Mouse (Mus musculus) gastrocnemius, postnatal 10 days (tissue): ENCODE measurements at regions not wholly inside any gene's neighbourhood (a gene's known extent, or its start where the extent isn't known, plus 50 kb on each side); places are given as distances from the start of the nearest gene placed in this dataset.

Experiments used
- DNase-seq: peaks from one replicate; pipeline ENCODE4 v3.0.0; 2021; ENCODE audit warnings: mixed read lengths

- DNase-seq = no peak
These were observed 125.5 kb upstream of the Sall1 start for GRCm38 (mm10) chr8:89169484-89169883.

GRCm38 (mm10) chr8:89167026-89167425 is 123.1 kb upstream of the Sall1 start:
- DNase-seq = no peak

- DNase-seq = no peak
These were observed 112.9 kb upstream of the Sall1 start for GRCm38 (mm10) chr8:89156909-89157308.

- DNase-seq = no peak
These were observed 109.6 kb upstream of the Sall1 start for GRCm38 (mm10) chr8:89153605-89154004.

GRCm38 (mm10) chr8:89152867-89153595 is 109.1 kb upstream of the Sall1 start:
- no peak for DNase-seq

GRCm38 (mm10) chr8:89152331-89152730 is 108.4 kb upstream of the Sall1 start:
- DNase-seq = no peak

- DNase-seq = no peak
These were observed 107.0 kb upstream of the Sall1 start for GRCm38 (mm10) chr8:89150952-89151351.

GRCm38 (mm10) chr8:89141529-89142235 is 97.7 kb upstream of the Sall1 start:
- no peak for DNase-seq

- no peak for DNase-seq
These were observed 95.9 kb upstream of the Sall1 start for GRCm38 (mm10) chr8:89139876-89140275.

- no peak for DNase-seq
These were observed 94.6 kb upstream of the Sall1 start for GRCm38 (mm10) chr8:89138416-89139125.

- DNase-seq = no peak
These were observed 90.9 kb upstream of the Sall1 start for GRCm38 (mm10) chr8:89134581-89135484.

GRCm38 (mm10) chr8:89134058-89134457 is 90.1 kb upstream of the Sall1 start:
- DNase-seq = no peak

- no peak for DNase-seq
These were observed 77.1 kb upstream of the Sall1 start for GRCm38 (mm10) chr8:89121051-89121450.

- DNase-seq = no peak
These were observed 64.1 kb upstream of the Sall1 start for GRCm38 (mm10) chr8:89107895-89108660.

GRCm38 (mm10) chr8:89106346-89106745 is 62.4 kb upstream of the Sall1 start:
- no peak for DNase-seq

- no peak for DNase-seq
These were observed 53.4 kb upstream of the Sall1 start for GRCm38 (mm10) chr8:89097396-89097795.
